Mouse (Mus musculus): ENCODE results near the gene Galnt9. TPM values are rescaled to one million over a fixed set of nuclear protein-coding genes. Genes with fewer than 3 reads are reported as not detected.

Gene Galnt9
- polyA plus RNA-seq, 1 experiment from 2014 or later = 26.4 TPM

- H3K9me3 ChIP-seq = no peaks in the 10 kb centered on the region
- ATAC-seq (ENCODE audit: low FRiP score, low read depth) = no peak
- H3K4me3 ChIP-seq = no peak overlapping the region
- H3K27me3 ChIP-seq = no peaks in the 10 kb centered on the region
- H3K36me3 ChIP-seq = peaks cover 5% of the 10 kb centered on the region; the same call in 1 of the 2 replicates
- no peaks in the 10 kb centered on the region for H3K4me1 ChIP-seq (replicated peaks)
- H3K4me2 ChIP-seq = no peak overlapping the region
- no peak overlapping the region for H3K9ac ChIP-seq
- WGBS = 90% methylated on average over 3 of the region's 3 CpGs
- no peak overlapping the region for H3K27ac ChIP-seq (replicated peaks)
Observed at GRCm38 (mm10) chr5:110609425-110609824, 65.3 kb downstream of the Galnt9 start.

- ATAC-seq (ENCODE audit: low FRiP score, low read depth) = no peak
- Histone ChIP-seq H3K4me3 (no peak overlapping the region), H3K4me1 (replicated peaks) (no peaks in the 10 kb centered on the region), H3K4me2 (no peak overlapping the region), H3K9ac (no peak overlapping the region), H3K27ac (replicated peaks) (no peak overlapping the region), H3K27me3 (no peaks in the 10 kb centered on the region), H3K36me3 (peaks cover 6% of the 10 kb centered on the region; the same call in 1 of the 2 replicates), H3K9me3 (no peaks in the 10 kb centered on the region)
- 70% methylated on average over 5 of the region's 5 CpGs for WGBS
Observed at GRCm38 (mm10) chr5:110609868-110610267, 65.7 kb downstream of the Galnt9 start.

- Histone ChIP-seq H3K27ac (replicated peaks) (no peak overlapping the region), H3K4me2 (no peak overlapping the region), H3K27me3 (no peaks in the 10 kb centered on the region), H3K9me3 (no peaks in the 10 kb centered on the region), H3K36me3 (peaks cover 10% of the 10 kb centered on the region; the same call in 1 of the 2 replicates), H3K4me1 (replicated peaks) (no peaks in the 10 kb centered on the region), H3K9ac (no peak overlapping the region), H3K4me3 (no peak overlapping the region)
- ATAC-seq (ENCODE audit: low FRiP score, low read depth) = no peak
- WGBS = 92% methylated on average over 7 of the region's 7 CpGs
Observed at GRCm38 (mm10) chr5:110610484-110610883, 66.3 kb downstream of the Galnt9 start.

GRCm38 (mm10) chr5:110611435-110612158, 67.4 kb downstream of the Galnt9 start:
- H3K4me2 ChIP-seq = no peak overlapping the region
- ATAC-seq (ENCODE audit: low FRiP score, low read depth) = peak; percentile 63; the same call in 1 of the 2 replicates

GRCm38 (mm10) chr5:110619226-110619625, 75.1 kb downstream of the Galnt9 start:
- no peak for ATAC-seq (ENCODE audit: low FRiP score, low read depth)
- Histone ChIP-seq H3K27me3 (no peaks in the 10 kb centered on the region), H3K4me1 (replicated peaks) (no peaks in the 10 kb centered on the region), H3K27ac (replicated peaks) (no peak overlapping the region), H3K36me3 (peaks cover 14% of the 10 kb centered on the region; the same call in 1 of the 2 replicates), H3K4me3 (no peak overlapping the region), H3K4me2 (no peak overlapping the region), H3K9me3 (no peaks in the 10 kb centered on the region), H3K9ac (no peak overlapping the region)
- WGBS = 89% methylated on average over 6 of the region's 6 CpGs

More at GRCm38 (mm10) chr5:110611435-110612158, 67.4 kb downstream of the Galnt9 start:
- H3K9me3 ChIP-seq = no peaks in the 10 kb centered on the region
- H3K36me3 ChIP-seq = peaks cover 10% of the 10 kb centered on the region; the same call in 1 of the 2 replicates
- 0 out of 2 replicates have a peak overlapping the region, but pooled peaks have one; percentile 7 for H3K9ac ChIP-seq
- H3K4me3 ChIP-seq = no peak overlapping the region
- no peaks in the 10 kb centered on the region for H3K4me1 ChIP-seq (replicated peaks)
- H3K27ac ChIP-seq (replicated peaks) = peak overlapping the region; percentile 30; the same call in 1 of the 2 replicates
- WGBS = 69% methylated on average over 5 of the region's 5 CpGs
- H3K27me3 ChIP-seq = no peaks in the 10 kb centered on the region

- H3K9ac ChIP-seq = no peak overlapping the region
- H3K36me3 ChIP-seq = 0 out of 2 replicates have a peak, but pooled peaks cover 3% of the 10 kb centered on the region
- H3K27ac ChIP-seq (replicated peaks) = no peak overlapping the region
- ATAC-seq (ENCODE audit: low FRiP score, low read depth) = no peak
- H3K4me1 ChIP-seq (replicated peaks) = peaks cover 7% of the 10 kb centered on the region; the same call in 1 of the 2 replicates
- WGBS = 85% methylated on average over 2 of the region's 2 CpGs
- H3K4me3 ChIP-seq = no peak overlapping the region
- H3K9me3 ChIP-seq = no peaks in the 10 kb centered on the region
- no peak overlapping the region for H3K4me2 ChIP-seq
- no peaks in the 10 kb centered on the region for H3K27me3 ChIP-seq
Observed at GRCm38 (mm10) chr5:110624319-110624718, 80.2 kb downstream of the Galnt9 start.

GRCm38 (mm10) chr5:110627351-110627750, 83.2 kb downstream of the Galnt9 start:
- ATAC-seq (ENCODE audit: low FRiP score, low read depth) = no peak

GRCm38 (mm10) chr5:110628156-110628555, 84.0 kb downstream of the Galnt9 start:
- Histone ChIP-seq H3K4me1 (replicated peaks) (peaks cover 7% of the 10 kb centered on the region; the same call in 1 of the 2 replicates), H3K27me3 (no peaks in the 10 kb centered on the region), H3K4me3 (no peak overlapping the region), H3K27ac (replicated peaks) (no peak overlapping the region), H3K9ac (no peak overlapping the region), H3K36me3 (no peaks in the 10 kb centered on the region), H3K9me3 (no peaks in the 10 kb centered on the region), H3K4me2 (peak overlapping the region; percentile 24)
- 17% methylated on average over 19 of the region's 19 CpGs for WGBS
- ATAC-seq (ENCODE audit: low FRiP score, low read depth) = no peak

More at GRCm38 (mm10) chr5:110627351-110627750, 83.2 kb downstream of the Galnt9 start:
- Histone ChIP-seq H3K9ac (no peak overlapping the region), H3K27ac (replicated peaks) (no peak overlapping the region), H3K4me1 (replicated peaks) (peaks cover 7% of the 10 kb centered on the region; the same call in 1 of the 2 replicates), H3K27me3 (no peaks in the 10 kb centered on the region), H3K36me3 (no peaks in the 10 kb centered on the region), H3K4me2 (no peak overlapping the region), H3K4me3 (no peak overlapping the region), H3K9me3 (no peaks in the 10 kb centered on the region)
- 73% methylated on average over 10 of the region's 10 CpGs for WGBS

- Histone ChIP-seq H3K9ac (no peak overlapping the region), H3K4me3 (no peak overlapping the region), H3K36me3 (no peaks in the 10 kb centered on the region), H3K27ac (replicated peaks) (no peak overlapping the region), H3K27me3 (no peaks in the 10 kb centered on the region), H3K4me2 (no peak overlapping the region), H3K9me3 (no peaks in the 10 kb centered on the region), H3K4me1 (replicated peaks) (peaks cover 7% of the 10 kb centered on the region; the same call in 1 of the 2 replicates)
- WGBS = 76% methylated on average over 2 of the region's 2 CpGs
- no peak for ATAC-seq (ENCODE audit: low FRiP score, low read depth)
Observed at GRCm38 (mm10) chr5:110629525-110630120, 85.5 kb downstream of the Galnt9 start.

GRCm38 (mm10) chr5:110635951-110636707, 92.0 kb downstream of the Galnt9 start:
- H3K4me1 ChIP-seq (replicated peaks) = peaks cover 3% of the 10 kb centered on the region; the same call in 1 of the 2 replicates
- H3K36me3 ChIP-seq = no peaks in the 10 kb centered on the region
- no peaks in the 10 kb centered on the region for H3K27me3 ChIP-seq
- H3K4me3 ChIP-seq = no peak overlapping the region
- H3K4me2 ChIP-seq = no peak overlapping the region
- no peak overlapping the region for H3K27ac ChIP-seq (replicated peaks)
- no peak overlapping the region for H3K9ac ChIP-seq
- peak; percentile 76 for ATAC-seq (ENCODE audit: low FRiP score, low read depth)
- no peaks in the 10 kb centered on the region for H3K9me3 ChIP-seq
- WGBS = 41% methylated on average over 6 of the region's 6 CpGs

- Histone ChIP-seq H3K9me3 (no peaks in the 10 kb centered on the region), H3K27me3 (no peaks in the 10 kb centered on the region), H3K9ac (no peak overlapping the region), H3K4me2 (no peak overlapping the region), H3K36me3 (no peaks in the 10 kb centered on the region), H3K27ac (replicated peaks) (no peak overlapping the region), H3K4me1 (replicated peaks) (peaks cover 3% of the 10 kb centered on the region; the same call in 1 of the 2 replicates), H3K4me3 (no peak overlapping the region)
- 81% methylated on average over 7 of the region's 7 CpGs for WGBS
- ATAC-seq (ENCODE audit: low FRiP score, low read depth) = no peak
Observed at GRCm38 (mm10) chr5:110638306-110639074, 94.3 kb downstream of the Galnt9 start.
